Comparison of ENCODE assay signal across 14 mouse cellular contexts in genomic region chr2:125278474-125278873, GRCm38 (mm10). TPM values are rescaled to one million over a fixed set of nuclear protein-coding genes. Genes with fewer than 3 reads are reported as not detected.
DNase-seq lines count a peak whose midpoint lies in the region; ATAC-seq and TF ChIP-seq lines count a peak whose summit lies in the region.
"Had no signal": no experiment of that assay in that cellular context is flagged by ENCODE, and none has a peak within 500 bp of the region (broad histone marks: within the 10 kb centered on the region; RNA-seq: fewer than 3 reads in every experiment).

No protein-coding gene starts in this region.

- no peak overlapping the region for H3K4me2 ChIP-seq in lung, embryonic 14.5 days
- H3K4me2 ChIP-seq in forebrain, embryonic 11.5 days (ENCODE audit: low read depth, low read length, severe bottlenecking) = no peak overlapping the region
- H3K4me2 ChIP-seq in hindbrain, embryonic 16.5 days (ENCODE audit: low read length) = no peak overlapping the region
- H3K4me2 ChIP-seq: kidney, embryonic 15.5 days; stomach, embryonic 15.5 days had no signal

- H3K27ac ChIP-seq in lung, embryonic 14.5 days (ENCODE audit: low read depth) = no peak overlapping the region
- no peak overlapping the region for H3K27ac ChIP-seq in forebrain, embryonic 11.5 days (ENCODE audit: low read depth, low read length)
- no peak overlapping the region for H3K27ac ChIP-seq in hindbrain, embryonic 16.5 days (ENCODE audit: low read depth, low read length)
- H3K27ac ChIP-seq: kidney, embryonic 15.5 days; left cerebral cortex, adult 2 months; liver, embryonic 14.5 days; stomach, embryonic 15.5 days had no signal

- peak; percentile 23 for DNase-seq in lung, embryonic 14.5 days
- no peak for DNase-seq in lung, postnatal 25 days (ENCODE audit: low spot score)
- DNase-seq in gastrocnemius, postnatal 14 days = peak; percentile 65
- peak; percentile 21 for DNase-seq in heart, postnatal 4 days
- peak; percentile 75 for DNase-seq in skeletal muscle tissue, adult 2 months (ENCODE audit: low read depth, low spot score)
- no peak for DNase-seq in forebrain, embryonic 11.5 days (ENCODE audit: low spot score)
- no peak for DNase-seq in retina, embryonic 14.5 days (ENCODE audit: low spot score)
- DNase-seq: cerebellum, postnatal 14 days had no signal

- no peaks in the 10 kb centered on the region for H3K4me1 ChIP-seq in lung, embryonic 14.5 days (ENCODE audit: insufficient read depth)
- no peaks in the 10 kb centered on the region for H3K4me1 ChIP-seq in forebrain, embryonic 11.5 days (replicated peaks; ENCODE audit: control insufficient read depth, insufficient read depth, low read length)
- H3K4me1 ChIP-seq in hindbrain, embryonic 16.5 days (ENCODE audit: control insufficient read depth, insufficient read depth, low read depth, low read length) = no peaks in the 10 kb centered on the region

- intact Hi-C loops in gastrocnemius, postnatal 14 days (cut with DNase I; ENCODE audit: low total_unique reads) = no loop called here

- no peak overlapping the region for H3K9ac ChIP-seq in lung, embryonic 14.5 days
- H3K9ac ChIP-seq in forebrain, embryonic 11.5 days (ENCODE audit: low read length) = no peak overlapping the region
- no peak overlapping the region for H3K9ac ChIP-seq in hindbrain, embryonic 16.5 days (ENCODE audit: low read depth, low read length)
- H3K9ac ChIP-seq: kidney, embryonic 15.5 days; liver, embryonic 14.5 days; stomach, embryonic 15.5 days had no signal

- 47% methylated on average over 7 of the region's 7 CpGs for WGBS in lung, embryonic 14.5 days
- 83% methylated on average over 7 of the region's 7 CpGs for WGBS in forebrain, embryonic 11.5 days
- WGBS in hindbrain, embryonic 16.5 days = 75% methylated on average over 7 of the region's 7 CpGs

- TF ChIP-seq CTCF in lung, embryonic 14.5 days (IDR thresholded peaks at IDR 0.05; ENCODE audit: low read depth) = no peak

- no peaks in the 10 kb centered on the region for H3K9me3 ChIP-seq in lung, embryonic 14.5 days (ENCODE audit: low read depth, low read length)
- H3K9me3 ChIP-seq in forebrain, embryonic 11.5 days (ENCODE audit: control insufficient read depth, low read length) = no peaks in the 10 kb centered on the region
- no peaks in the 10 kb centered on the region for H3K9me3 ChIP-seq in hindbrain, embryonic 16.5 days (ENCODE audit: control insufficient read depth, low read length)
- H3K9me3 ChIP-seq: kidney, embryonic 15.5 days; stomach, embryonic 15.5 days had no signal

- H3K4me3 ChIP-seq in lung, embryonic 14.5 days (ENCODE audit: low read depth, low read length) = no peak overlapping the region
- no peak overlapping the region for H3K4me3 ChIP-seq in forebrain, embryonic 11.5 days (ENCODE audit: low read depth, low read length)
- H3K4me3 ChIP-seq in hindbrain, embryonic 16.5 days (ENCODE audit: low read length) = no peak overlapping the region
- H3K4me3 ChIP-seq: kidney, embryonic 15.5 days; left cerebral cortex, adult 2 months; stomach, embryonic 15.5 days had no signal

- no peaks in the 10 kb centered on the region for H3K36me3 ChIP-seq in lung, embryonic 14.5 days (ENCODE audit: insufficient read depth)
- H3K36me3 ChIP-seq in forebrain, embryonic 11.5 days (ENCODE audit: control insufficient read depth, insufficient read depth, low read length) = no peaks in the 10 kb centered on the region
- H3K36me3 ChIP-seq in hindbrain, embryonic 16.5 days (ENCODE audit: control insufficient read depth, insufficient read depth, low read length) = no peaks in the 10 kb centered on the region
- H3K36me3 ChIP-seq: kidney, embryonic 15.5 days; stomach, embryonic 15.5 days had no signal

- 0 out of 2 replicates have a peak, but pooled peaks have one; percentile 49 for ATAC-seq in lung, embryonic 14.5 days (ENCODE audit: insufficient read depth)
- no peak for ATAC-seq in forebrain, embryonic 11.5 days (replicated peaks; ENCODE audit: low FRiP score)
- no peak for ATAC-seq in hindbrain, embryonic 16.5 days
- ATAC-seq: midbrain, embryonic 16.5 days had no signal

- no peaks in the 10 kb centered on the region for H3K27me3 ChIP-seq in lung, embryonic 14.5 days (ENCODE audit: insufficient read depth, low read length)
- H3K27me3 ChIP-seq in forebrain, embryonic 11.5 days (ENCODE audit: control insufficient read depth, insufficient read depth, low read length) = no peaks in the 10 kb centered on the region
- H3K27me3 ChIP-seq in hindbrain, embryonic 16.5 days (replicated peaks; ENCODE audit: control insufficient read depth, insufficient read depth, low read length) = no peaks in the 10 kb centered on the region
- H3K27me3 ChIP-seq: kidney, embryonic 15.5 days; stomach, embryonic 15.5 days had no signal

RNA-seq across cellular contexts. Expression of gene Dut, which starts 31.5 kb away (rescaled TPM):
- 197 and 198 TPM in 2 replicates for polyA plus RNA-seq in lung, embryonic 14.5 days (2014; fragmentation: Nextera tagmentation; extraction: Ambion mirVana)
- 10 to 100 TPM; 10.2 to 12.6 TPM for total RNA-seq in gastrocnemius, postnatal 14 days (2021)
- total RNA-seq in heart, postnatal 4 days (2021) = 10 to 100 TPM; 77.9 to 83.7 TPM
- polyA plus RNA-seq in forebrain, embryonic 11.5 days (2014; fragmentation: Nextera tagmentation; extraction: Ambion mirVana) = 270 and 288 TPM in 2 replicates
- 72.8 and 75.4 TPM in 2 replicates for polyA plus RNA-seq in hindbrain, embryonic 16.5 days (2015; fragmentation: Nextera tagmentation; extraction: Ambion mirVana)

Comparison
In these comparisons a context has a peak if more than half of its experiments do, and no peak if none do; other contexts are left out.
1. DNase-seq: peak in lung, embryonic 14.5 days (single experiment), gastrocnemius, postnatal 14 days (single experiment), heart, postnatal 4 days (single experiment) and skeletal muscle tissue, adult 2 months (single experiment); none in lung, postnatal 25 days (single experiment), forebrain, embryonic 11.5 days (single experiment) and retina, embryonic 14.5 days (single experiment).